Mouse (Mus musculus) ES-E14 (cell line): ENCODE data around the gene Git1. TPM values are rescaled to one million over a fixed set of nuclear protein-coding genes. Genes with fewer than 3 reads are reported as not detected.

ENCODE experiments used
- DNase-seq: peaks from one replicate; pipeline ENCODE4 v3.0.0-alpha.2; 2013; ENCODE audit warnings: low read depth, low spot score
- H3K27ac ChIP-seq: 2 replicates; pipeline ENCODE4 v1.5.1; 2012; ENCODE audit warnings: low read depth, mild to moderate bottlenecking, low read length, moderate library complexity, mixed read lengths; ENCODE audit not compliant: poor library complexity, insufficient read depth, severe bottlenecking
- H3K36me3 ChIP-seq: 2 replicates; pipeline ENCODE4 v1.6.1; 2012; ENCODE audit warnings: mild to moderate bottlenecking, low read length, moderate library complexity, mixed read lengths; ENCODE audit not compliant: control insufficient read depth, poor library complexity, insufficient read depth, severe bottlenecking
- H3K4me1 ChIP-seq, 2 experiments: fragments of 150-350 bp in 1 of 2; sonication (generic) in 1 of 2; 2 replicates each; pipeline ENCODE4 v1.6.1; 2012; ENCODE audit warnings: low read length in 2 of 2, mild to moderate bottlenecking in 1 of 2, mixed read lengths in 1 of 2; ENCODE audit not compliant: control insufficient read depth in 2 of 2, insufficient read depth in 2 of 2, poor library complexity in 1 of 2
- H3K4me3 ChIP-seq, 2 experiments: fragments of 150-350 bp in 1 of 2; sonication (generic) in 1 of 2; 2 replicates each; pipeline ENCODE4 v1.5.1; 2012; ENCODE audit warnings: low read length in 2 of 2, low read depth in 1 of 2, mild to moderate bottlenecking in 1 of 2, mixed read lengths in 1 of 2; ENCODE audit not compliant: insufficient read depth in 1 of 2, poor library complexity in 1 of 2, severe bottlenecking in 1 of 2
- H3K9ac ChIP-seq: 2 replicates; pipeline ENCODE4 v1.6.1; 2012; ENCODE audit warnings: low read depth, mild to moderate bottlenecking, low read length, mixed read lengths; ENCODE audit not compliant: poor library complexity, insufficient read depth, severe bottlenecking
- H3K9me3 ChIP-seq: fragments of 150-350 bp; sonication (generic); 2 replicates; pipeline ENCODE4 v1.6.1; 2012; ENCODE audit warnings: low read depth, mild to moderate bottlenecking, low read length; ENCODE audit not compliant: control insufficient read depth, insufficient read depth
- CHD2 ChIP-seq: IDR thresholded peaks from 2 replicates; pipeline ENCODE4 v1.6.1; 2014; ENCODE audit warnings: mild to moderate bottlenecking, low read depth, low read length, inconsistent platforms
- HCFC1 ChIP-seq: IDR thresholded peaks from 2 replicates; pipeline ENCODE4 v1.6.1; 2012; ENCODE audit warnings: low read length, inconsistent platforms, borderline replicate concordance; ENCODE audit not compliant: insufficient read depth
- MAFK ChIP-seq: IDR thresholded peaks from 2 replicates; pipeline ENCODE4 v1.6.1; 2014; ENCODE audit warnings: mild to moderate bottlenecking, low read depth, low read length, inconsistent platforms; ENCODE audit not compliant: insufficient read depth
- ZC3H11A ChIP-seq: IDR thresholded peaks from 2 replicates; pipeline ENCODE4 v1.6.1; 2012; ENCODE audit warnings: low read depth, mild to moderate bottlenecking, inconsistent platforms, low read length, borderline replicate concordance
- ZNF384 ChIP-seq: IDR thresholded peaks from 2 replicates; pipeline ENCODE4 v1.6.1; 2012; ENCODE audit warnings: low read depth, low read length, inconsistent platforms
- in situ Hi-C, 2 experiments: fragments of 600-800 bp; cut with MboI; formaldehyde crosslinking; loops; one replicate each; pipeline ENCODE4 v1.15.1; 2025; ENCODE audit warnings: low sequenced_read_pairs in 2 of 2, inconsistent platforms in 1 of 2; ENCODE audit not compliant: unreplicated experiment in 2 of 2
- total RNA-seq: library from RNA; depleted of rRNA; stranded (reverse); fragments of 300-350 nt; gene quantifications from 2 replicates; pipeline ENCODE4 v1.2.3, GENCODE M21; 2012; rRNA removed

Gene Git1
- total RNA-seq, result 43.1 and 55.2 TPM in 2 replicates

DNA sequence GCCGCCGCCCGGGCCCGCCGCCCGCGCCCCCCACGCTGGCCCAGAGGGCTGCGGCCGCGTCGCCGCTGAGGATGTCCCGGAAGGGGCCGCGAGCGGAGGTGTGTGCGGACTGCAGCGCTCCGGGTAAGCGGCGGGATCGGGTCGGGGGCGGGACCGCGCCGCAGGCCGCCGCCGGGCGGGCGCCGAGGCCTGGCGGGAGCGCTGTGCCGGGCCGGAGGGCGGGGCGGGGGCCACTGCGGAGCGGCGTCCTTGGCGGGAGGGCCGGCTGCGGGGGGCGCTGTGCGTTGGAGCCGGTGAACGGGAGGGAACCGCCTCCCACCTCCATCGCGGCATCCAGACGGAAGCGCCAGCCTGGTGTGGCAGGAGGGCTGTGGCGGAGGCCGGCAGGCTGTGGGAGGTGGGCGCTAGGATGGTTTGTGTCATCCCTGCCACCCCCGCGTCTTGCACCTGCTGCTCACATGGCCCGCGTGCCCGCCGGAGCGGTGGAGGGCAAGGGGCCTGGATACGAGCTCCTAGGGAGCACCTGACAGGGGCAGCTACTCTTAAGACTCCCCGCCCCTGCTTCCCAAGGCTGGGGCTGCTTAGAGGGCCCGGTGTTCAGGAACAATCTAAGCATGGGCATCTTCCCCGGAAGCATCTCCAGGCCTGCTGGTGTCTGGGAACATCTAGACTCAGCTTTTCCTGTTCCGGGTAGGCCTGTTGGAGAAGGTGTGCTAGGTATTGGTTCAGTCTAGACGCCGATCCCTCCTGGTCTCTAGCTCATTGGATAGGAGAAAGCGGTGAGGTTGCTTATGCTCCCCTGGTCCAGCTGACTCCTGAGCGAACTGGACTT, at the start of gene Git1:
Gene Git1 (plus strand): TSS at position 51 of the 832 bp plus-strand sequence.
- Histone ChIP-seq H3K27ac (peak within 1 kb of the TSS; percentile 57; the same call in 1 of the 2 replicates), H3K36me3 (no peaks in the 10 kb centered on the region), H3K9me3 (no peaks in the 10 kb centered on the region), H3K4me3 (peak within 1 kb of the TSS; percentile 94 to 98), H3K4me1 (peaks cover 18 to 32% of the 10 kb centered on the region in 2 experiments), H3K9ac (peak within 1 kb of the TSS; percentile 86)
- no peak for DNase-seq
- in situ Hi-C loops, result no loop called here
- TF ChIP-seq HCFC1 (no peak), MAFK (no peak), ZNF384 (no peak), CHD2 (no peak), ZC3H11A (no peak)

DNA sequence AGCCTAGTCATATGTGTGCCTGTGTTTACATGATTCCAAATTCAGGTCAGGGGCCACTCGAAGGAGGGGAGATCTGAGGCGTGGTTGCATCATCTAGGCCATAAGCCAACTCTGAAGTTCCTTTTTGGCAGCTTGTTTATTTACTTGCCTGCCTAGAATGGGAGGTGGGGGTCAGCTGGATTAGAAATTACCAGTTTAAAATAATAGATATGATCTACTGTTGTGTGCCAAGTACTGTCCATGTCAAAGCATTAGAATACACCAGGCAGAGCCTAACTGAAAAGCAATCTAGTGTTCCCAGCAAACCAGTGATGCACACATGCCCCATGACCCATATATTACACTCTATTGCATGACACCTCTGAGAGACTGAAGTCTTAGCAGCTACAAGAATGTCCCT, 48.4 kb upstream of the Git1 start:
- Histone ChIP-seq H3K4me1 (peaks cover 0 to 5% of the 10 kb centered on the region in 2 experiments; a peak in 1 of 4 replicates), H3K4me3 (no peak overlapping the region), H3K9me3 (no peaks in the 10 kb centered on the region), H3K9ac (no peak overlapping the region), H3K36me3 (0 out of 2 replicates have a peak, but pooled peaks cover 3% of the 10 kb centered on the region), H3K27ac (no peak overlapping the region)
- TF ChIP-seq ZNF384, result no peak
- TF ChIP-seq MAFK, result no peak
- TF ChIP-seq HCFC1, result no peak
- no peak for TF ChIP-seq CHD2
- TF ChIP-seq ZC3H11A, result no peak
- DNase-seq, result no peak
- in situ Hi-C loops, result no loop called here

DNA sequence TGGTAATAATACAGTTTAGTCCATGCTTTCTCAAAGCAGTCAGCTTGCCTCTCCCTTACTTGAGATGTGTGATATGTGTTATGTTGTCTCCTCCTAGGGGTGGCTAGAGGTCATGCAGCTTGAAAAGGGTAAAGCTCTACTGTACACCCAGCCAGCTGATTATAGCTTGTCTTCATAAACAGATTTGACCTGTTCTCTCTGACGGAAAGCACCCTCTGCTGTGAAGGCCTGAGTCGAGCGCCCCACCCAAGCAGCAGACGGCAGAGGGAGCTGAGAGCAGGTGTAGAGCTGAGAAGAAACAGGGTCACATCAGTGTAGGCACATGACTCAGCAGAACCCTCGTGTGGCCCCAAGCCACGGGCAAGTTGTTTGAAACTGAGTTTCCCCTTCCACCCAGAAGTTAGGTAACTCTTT, 46.7 kb upstream of the Git1 start:
- in situ Hi-C loops, result no loop called here
- Histone ChIP-seq H3K9ac (0 out of 2 replicates have a peak overlapping the region, but pooled peaks have one; percentile 13), H3K36me3 (0 out of 2 replicates have a peak, but pooled peaks cover 3% of the 10 kb centered on the region), H3K4me1 (peaks cover 0 to 5% of the 10 kb centered on the region in 2 experiments; a peak in 1 of 4 replicates), H3K9me3 (no peaks in the 10 kb centered on the region), H3K4me3 (no peak overlapping the region), H3K27ac (no peak overlapping the region)
- TF ChIP-seq CHD2, result no peak
- TF ChIP-seq ZC3H11A, result 0 out of 2 replicates have a peak, but pooled peaks have one; percentile 16
- no peak for TF ChIP-seq MAFK
- DNase-seq, result no peak

DNA sequence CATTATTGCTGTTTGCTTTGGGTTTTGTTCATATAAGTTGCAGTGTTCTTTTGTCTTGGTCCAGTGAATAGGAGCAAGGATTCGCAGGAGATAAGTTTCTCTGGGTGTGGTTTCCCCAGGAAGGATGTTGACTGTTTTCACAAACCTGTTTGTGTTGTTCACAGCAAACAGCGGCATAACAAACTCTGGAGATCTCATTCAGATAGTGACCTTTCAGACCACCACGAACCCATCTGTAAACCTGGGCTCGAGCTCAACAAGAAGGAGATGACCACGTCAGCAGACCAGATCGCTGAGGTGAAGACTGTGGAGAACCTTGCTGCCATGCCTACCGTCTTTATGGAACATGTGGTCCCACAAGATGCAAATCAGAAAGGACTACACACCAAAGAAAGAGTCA, 44.1 kb upstream of the Git1 start:
- no peak for TF ChIP-seq CHD2
- TF ChIP-seq HCFC1, result no peak
- no peak for TF ChIP-seq ZNF384
- no peak for TF ChIP-seq MAFK
- no peak for TF ChIP-seq ZC3H11A
- H3K27ac ChIP-seq, result no peak overlapping the region
- H3K4me3 ChIP-seq, result no peak overlapping the region
- H3K9me3 ChIP-seq, result no peaks in the 10 kb centered on the region
- in situ Hi-C loops, result no loop called here
- 0 out of 2 replicates have a peak, but pooled peaks cover 3% of the 10 kb centered on the region for H3K36me3 ChIP-seq
- H3K9ac ChIP-seq, result no peak overlapping the region
- H3K4me1 ChIP-seq, result peaks cover 0 to 8% of the 10 kb centered on the region in 2 experiments; a peak in 1 of 4 replicates
- DNase-seq, result no peak
